Mouse (Mus musculus) liver, embryonic 14.5 days (tissue): ENCODE results near the gene Krt33a. TPM values are rescaled to one million over a fixed set of nuclear protein-coding genes. Genes with fewer than 3 reads are reported as not detected.
A peak's percentile ranks its signal among the peaks of the same experiment; 100 is the strongest.

Experiments used
- ATAC-seq: fragments of 200-750 bp; cut with Nextera tagmentation; 2 replicates; pipeline ENCODE4 v1.8.0; 2017; ENCODE audit warnings: moderate number of reproducible peaks, mild to moderate bottlenecking, moderate library complexity; ENCODE audit not compliant: insufficient read depth
- DNase-seq, 3 experiments: peaks; one replicate each; pipeline ENCODE4 v3.0.0-alpha.2; 2012 to 2013; ENCODE audit warnings: low read depth in 3 of 3, low spot score in 3 of 3
- H3K27ac ChIP-seq: fragments of 300-500 bp; sonication (generic); 2 replicates; pipeline ENCODE4 v1.5.1; 2014; ENCODE audit warnings: moderate library complexity, mild to moderate bottlenecking, control low read depth, inconsistent platforms
- H3K27me3 ChIP-seq: fragments of 300-500 bp; sonication (generic); 2 replicates; pipeline ENCODE4 v1.6.1; 2014; ENCODE audit warnings: mild to moderate bottlenecking, low read length, moderate library complexity; ENCODE audit not compliant: control insufficient read depth, insufficient read depth
- H3K36me3 ChIP-seq: fragments of 300-500 bp; sonication (generic); replicated peaks from 2 replicates; pipeline ENCODE4 v1.6.1; 2014; ENCODE audit warnings: low read depth; ENCODE audit not compliant: control insufficient read depth, insufficient read depth
- H3K4me1 ChIP-seq, 2 experiments: fragments of 200-500 bp in 1 of 2; fragments of 300-500 bp in 1 of 2; sonication (generic) in 1 of 2; replicated peaks; 2 replicates each; pipeline ENCODE4 v1.6.1; 2012 to 2014; ENCODE audit warnings: antibody characterized with exemption in 1 of 2, inconsistent platforms in 1 of 2, low read length in 1 of 2; ENCODE audit not compliant: control insufficient read depth in 2 of 2, insufficient read depth in 2 of 2
- H3K4me2 ChIP-seq: fragments of 300-500 bp; sonication (generic); 2 replicates; pipeline ENCODE4 v1.6.1; 2014; ENCODE audit warnings: low read depth, mild to moderate bottlenecking, control low read depth, moderate library complexity
- H3K4me3 ChIP-seq, 2 experiments: fragments of 200-500 bp in 1 of 2; fragments of 300-500 bp in 1 of 2; sonication (generic) in 1 of 2; 2 replicates each; pipeline ENCODE4 v1.5.1; 2012 to 2014; ENCODE audit warnings: low read depth in 2 of 2, low read length in 2 of 2, mild to moderate bottlenecking in 2 of 2, control low read depth in 1 of 2, inconsistent platforms in 1 of 2, moderate library complexity in 1 of 2; ENCODE audit not compliant: insufficient read depth in 1 of 2
- H3K9ac ChIP-seq: fragments of 300-500 bp; sonication (generic); replicated peaks from 2 replicates; pipeline ENCODE4 v1.6.1; 2014; ENCODE audit warnings: mild to moderate bottlenecking, control low read depth, moderate library complexity
- H3K9me3 ChIP-seq: fragments of 300-500 bp; sonication (generic); 2 replicates; pipeline ENCODE4 v1.6.1; 2016; ENCODE audit warnings: low read length, mixed read lengths; ENCODE audit not compliant: control insufficient read depth
- CTCF ChIP-seq: IDR thresholded peaks from 2 replicates; pipeline ENCODE4 v1.5.1; 2016; ENCODE audit warnings: antibody characterized with exemption, low read depth, control low read depth
- EP300 ChIP-seq: IDR thresholded peaks from 2 replicates; pipeline ENCODE4 v1.6.1; 2016; ENCODE audit warnings: antibody characterized with exemption, low read depth
- WGBS: fragments of 180-500 bp; shearing (Covaris S2); extraction: QIAGEN DNeasy Blood & Tissue Kit; methylation state at CpG from one replicate; pipeline ENCODE4 v1.1.7; 2014; ENCODE audit not compliant: insufficient replicate concordance; 5-methylcytosine and 5-hydroxymethylcytosine counted together
- polyA plus RNA-seq, 2 experiments: library from polyadenylated mRNA; depleted of rRNA in 1 of 2; stranded (reverse) in 1 of 2; unstranded in 1 of 2; fragments of >200 nt; fragmentation: Nextera tagmentation in 1 of 2; extraction: Ambion mirVana in 1 of 2; gene quantifications; 2 replicates each; pipeline versions ENCODE4 v1.2.1 to v1.2.3; 2012 to 2014

The Krt33a gene
- polyA plus RNA-seq, 2 experiments = not detected

GRCm38 (mm10) chr11:100013691-100014171, 2.3 kb downstream of the Krt33a start:
- Histone ChIP-seq H3K27me3 (no peaks in the 10 kb centered on the region), H3K4me2 (no peak overlapping the region), H3K9ac (no peak overlapping the region), H3K27ac (no peak overlapping the region), H3K4me1 (no peaks in the 10 kb centered on the region), H3K36me3 (no peaks in the 10 kb centered on the region), H3K4me3 (no peak overlapping the region), H3K9me3 (no peaks in the 10 kb centered on the region)
- TF ChIP-seq EP300 = no peak
- TF ChIP-seq CTCF = no peak
- 50% methylated on average over 4 of the region's 4 CpGs for WGBS
- DNase-seq = no peak
- no peak for ATAC-seq

GRCm38 (mm10) chr11:100010682-100011081, 5.3 kb downstream of the Krt33a start:
- Histone ChIP-seq H3K4me1 (no peaks in the 10 kb centered on the region), H3K27me3 (no peaks in the 10 kb centered on the region), H3K4me2 (no peak overlapping the region), H3K27ac (no peak overlapping the region), H3K9ac (no peak overlapping the region), H3K36me3 (no peaks in the 10 kb centered on the region), H3K4me3 (no peak overlapping the region), H3K9me3 (no peaks in the 10 kb centered on the region)
- no peak for ATAC-seq
- TF ChIP-seq EP300 (no peak), CTCF (no peak)
- WGBS = 64% methylated on average over 5 of the region's 5 CpGs
- DNase-seq = no peak

DNA sequence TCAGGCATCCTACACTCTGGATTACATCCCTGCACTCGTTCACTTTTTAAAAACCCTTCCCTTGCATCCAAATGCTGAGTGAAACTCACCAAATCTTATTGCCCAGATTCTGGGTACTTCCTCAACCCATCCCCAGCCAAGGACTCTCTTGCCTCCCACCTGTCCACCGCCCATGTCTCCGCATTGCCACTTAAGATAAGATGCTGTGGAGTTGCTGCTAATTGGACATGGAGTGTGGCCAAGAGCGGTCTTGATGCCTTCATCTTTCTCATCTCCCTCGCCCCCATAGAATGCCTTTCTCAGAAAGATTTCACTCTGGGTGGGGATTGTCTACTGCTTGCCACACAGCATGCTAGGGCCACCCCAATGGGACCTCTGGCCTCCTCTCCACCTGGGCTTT, 7.7 kb downstream of the Krt33a start:
- H3K9ac ChIP-seq = no peak overlapping the region
- no peaks in the 10 kb centered on the region for H3K36me3 ChIP-seq
- no peak overlapping the region for H3K4me3 ChIP-seq
- no peak for DNase-seq
- whole genome bisulfite sequencing = 61% methylated on average over 5 of the region's 5 CpGs
- no peak for TF ChIP-seq CTCF
- TF ChIP-seq EP300 = no peak
- no peak overlapping the region for H3K27ac ChIP-seq
- H3K9me3 ChIP-seq = no peaks in the 10 kb centered on the region
- no peaks in the 10 kb centered on the region for H3K4me1 ChIP-seq
- ATAC-seq = no peak
- no peak overlapping the region for H3K4me2 ChIP-seq
- no peaks in the 10 kb centered on the region for H3K27me3 ChIP-seq

DNA sequence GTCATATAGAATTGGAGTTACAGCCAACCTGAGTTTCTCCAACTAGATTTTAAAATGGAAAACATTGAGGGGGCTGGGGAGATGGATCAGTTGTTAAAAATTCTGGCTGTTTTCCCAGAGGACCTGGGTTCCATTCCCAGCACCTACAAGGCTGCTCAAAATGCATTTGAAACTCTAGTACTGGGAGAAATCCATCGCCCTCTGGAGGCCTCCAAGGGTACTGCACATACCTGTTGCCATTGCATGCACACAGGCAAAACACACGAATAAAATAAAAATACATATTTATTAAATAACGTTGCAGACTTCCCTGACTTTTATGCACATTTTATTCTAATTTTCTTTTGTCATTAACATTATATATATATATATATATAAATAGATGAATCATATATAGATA, 9.4 kb downstream of the Krt33a start:
- Histone ChIP-seq H3K4me3 (no peak overlapping the region), H3K27ac (no peak overlapping the region), H3K4me1 (no peaks in the 10 kb centered on the region), H3K27me3 (no peaks in the 10 kb centered on the region), H3K9me3 (no peaks in the 10 kb centered on the region), H3K36me3 (no peaks in the 10 kb centered on the region), H3K9ac (no peak overlapping the region), H3K4me2 (no peak overlapping the region)
- peak; percentile 61 for TF ChIP-seq CTCF
- TF ChIP-seq EP300 = no peak
- 39% methylated on average over 3 of the region's 3 CpGs for WGBS
- DNase-seq = no peak
- ATAC-seq = no peak

GRCm38 (mm10) chr11:100005905-100006304, 10.1 kb downstream of the Krt33a start:
- ATAC-seq = no peak
- Histone ChIP-seq H3K9ac (no peak overlapping the region), H3K4me2 (no peak overlapping the region), H3K9me3 (no peaks in the 10 kb centered on the region), H3K27me3 (no peaks in the 10 kb centered on the region), H3K27ac (no peak overlapping the region), H3K4me1 (no peaks in the 10 kb centered on the region), H3K4me3 (no peak overlapping the region), H3K36me3 (no peaks in the 10 kb centered on the region)
- 65% methylated on average over 8 of the region's 8 CpGs for WGBS
- no peak for DNase-seq
- TF ChIP-seq EP300 = no peak
- TF ChIP-seq CTCF = no peak
